Mouse (Mus musculus): Measurements from ENCODE around the gene Cd164. TPM values are rescaled to one million over a fixed set of nuclear protein-coding genes. Genes with fewer than 3 reads are reported as not detected.

The Cd164 gene
- polyA plus RNA-seq (2015; fragmentation: Nextera tagmentation; extraction: Ambion mirVana) = 169 and 185 TPM in 2 replicates

GRCm38 (mm10) chr10:41518981-41519618 lies at the start of gene Cd164:
Gene Cd164, plus strand, starts transcription at chr10:41519414.
- H3K4me3 ChIP-seq (ENCODE audit: low read length) = peak within 1 kb of the TSS; percentile 97
- H3K4me1 ChIP-seq (replicated peaks; ENCODE audit: control insufficient read depth, insufficient read depth, low read length) = peaks cover 24% of the 10 kb centered on the region
- H3K36me3 ChIP-seq (ENCODE audit: control insufficient read depth, insufficient read depth, low read length) = no peaks in the 10 kb centered on the region
- H3K9me3 ChIP-seq (ENCODE audit: control insufficient read depth, low read length) = no peaks in the 10 kb centered on the region
- H3K4me2 ChIP-seq (ENCODE audit: low read depth, low read length) = peak within 1 kb of the TSS; percentile 90
- no peaks in the 10 kb centered on the region for H3K27me3 ChIP-seq (ENCODE audit: control insufficient read depth, insufficient read depth, low read depth, low read length)
- peak; percentile 94 for ATAC-seq (ENCODE audit: low read depth)
- peak within 1 kb of the TSS; percentile 97 for H3K9ac ChIP-seq (ENCODE audit: low read length)
- peak within 1 kb of the TSS; percentile 97 for H3K27ac ChIP-seq (ENCODE audit: low read length)
- WGBS = under 1% methylated on average over 58 of the region's 69 CpGs

- no peak for ATAC-seq (ENCODE audit: low read depth)
- H3K27me3 ChIP-seq (ENCODE audit: control insufficient read depth, insufficient read depth, low read depth, low read length) = no peaks in the 10 kb centered on the region
- H3K4me3 ChIP-seq (ENCODE audit: low read length) = no peak overlapping the region
- H3K36me3 ChIP-seq (ENCODE audit: control insufficient read depth, insufficient read depth, low read length) = peaks cover 9% of the 10 kb centered on the region; the same call in 1 of the 2 replicates
- H3K9ac ChIP-seq (ENCODE audit: low read length) = no peak overlapping the region
- peaks cover 17% of the 10 kb centered on the region for H3K4me1 ChIP-seq (replicated peaks; ENCODE audit: control insufficient read depth, insufficient read depth, low read length)
- H3K9me3 ChIP-seq (ENCODE audit: control insufficient read depth, low read length) = no peaks in the 10 kb centered on the region
- no peak overlapping the region for H3K4me2 ChIP-seq (ENCODE audit: low read depth, low read length)
- H3K27ac ChIP-seq (ENCODE audit: low read length) = no peak overlapping the region
- WGBS = 74% methylated on average over 3 of the region's 3 CpGs
Observed at GRCm38 (mm10) chr10:41470693-41471092, 48.5 kb upstream of the Cd164 start.

- no peaks in the 10 kb centered on the region for H3K27me3 ChIP-seq (ENCODE audit: control insufficient read depth, insufficient read depth, low read depth, low read length)
- peaks cover 24% of the 10 kb centered on the region for H3K4me1 ChIP-seq (replicated peaks; ENCODE audit: control insufficient read depth, insufficient read depth, low read length)
- H3K4me2 ChIP-seq (ENCODE audit: low read depth, low read length) = no peak overlapping the region
- no peak for ATAC-seq (ENCODE audit: low read depth)
- 0 out of 2 replicates have a peak overlapping the region, but pooled peaks have one; percentile 16 for H3K27ac ChIP-seq (ENCODE audit: low read length)
- no peak overlapping the region for H3K9ac ChIP-seq (ENCODE audit: low read length)
- H3K9me3 ChIP-seq (ENCODE audit: control insufficient read depth, low read length) = no peaks in the 10 kb centered on the region
- no peaks in the 10 kb centered on the region for H3K36me3 ChIP-seq (ENCODE audit: control insufficient read depth, insufficient read depth, low read length)
- H3K4me3 ChIP-seq (ENCODE audit: low read length) = no peak overlapping the region
Observed at GRCm38 (mm10) chr10:41472534-41472933, 46.7 kb upstream of the Cd164 start.

- no peak for ATAC-seq (ENCODE audit: low read depth)
- 65% methylated on average over 5 of the region's 5 CpGs for WGBS
- peaks cover 27% of the 10 kb centered on the region for H3K4me1 ChIP-seq (replicated peaks; ENCODE audit: control insufficient read depth, insufficient read depth, low read length)
- H3K27ac ChIP-seq (ENCODE audit: low read length) = peak overlapping the region; percentile 16; the same call in 1 of the 2 replicates
- no peaks in the 10 kb centered on the region for H3K27me3 ChIP-seq (ENCODE audit: control insufficient read depth, insufficient read depth, low read depth, low read length)
- no peaks in the 10 kb centered on the region for H3K9me3 ChIP-seq (ENCODE audit: control insufficient read depth, low read length)
- no peaks in the 10 kb centered on the region for H3K36me3 ChIP-seq (ENCODE audit: control insufficient read depth, insufficient read depth, low read length)
- no peak overlapping the region for H3K9ac ChIP-seq (ENCODE audit: low read length)
- no peak overlapping the region for H3K4me2 ChIP-seq (ENCODE audit: low read depth, low read length)
- no peak overlapping the region for H3K4me3 ChIP-seq (ENCODE audit: low read length)
Observed at GRCm38 (mm10) chr10:41472962-41473481, 46.2 kb upstream of the Cd164 start.

GRCm38 (mm10) chr10:41473782-41474468 lies 45.3 kb upstream of the Cd164 start:
- H3K9me3 ChIP-seq (ENCODE audit: control insufficient read depth, low read length) = no peaks in the 10 kb centered on the region
- no peaks in the 10 kb centered on the region for H3K27me3 ChIP-seq (ENCODE audit: control insufficient read depth, insufficient read depth, low read depth, low read length)
- H3K9ac ChIP-seq (ENCODE audit: low read length) = no peak overlapping the region
- 52% methylated on average over 6 of the region's 6 CpGs for WGBS
- ATAC-seq (ENCODE audit: low read depth) = no peak
- H3K27ac ChIP-seq (ENCODE audit: low read length) = peak overlapping the region; percentile 57; the same call in 1 of the 2 replicates
- H3K4me2 ChIP-seq (ENCODE audit: low read depth, low read length) = no peak overlapping the region
- peaks cover 6% of the 10 kb centered on the region; the same call in 1 of the 2 replicates for H3K36me3 ChIP-seq (ENCODE audit: control insufficient read depth, insufficient read depth, low read length)
- no peak overlapping the region for H3K4me3 ChIP-seq (ENCODE audit: low read length)
- peaks cover 33% of the 10 kb centered on the region for H3K4me1 ChIP-seq (replicated peaks; ENCODE audit: control insufficient read depth, insufficient read depth, low read length)

GRCm38 (mm10) chr10:41474981-41475391 lies 44.2 kb upstream of the Cd164 start:
- WGBS = 36% methylated on average over 1 of the region's 1 CpGs
- no peak for ATAC-seq (ENCODE audit: low read depth)
- Histone ChIP-seq H3K9me3 (ENCODE audit: control insufficient read depth, low read length) (no peaks in the 10 kb centered on the region), H3K9ac (ENCODE audit: low read length) (no peak overlapping the region), H3K4me3 (ENCODE audit: low read length) (no peak overlapping the region), H3K27me3 (ENCODE audit: control insufficient read depth, insufficient read depth, low read depth, low read length) (no peaks in the 10 kb centered on the region), H3K36me3 (ENCODE audit: control insufficient read depth, insufficient read depth, low read length) (peaks cover 10% of the 10 kb centered on the region; the same call in 1 of the 2 replicates), H3K4me2 (ENCODE audit: low read depth, low read length) (no peak overlapping the region; the same call in 1 of the 2 replicates), H3K27ac (ENCODE audit: low read length) (peak overlapping the region; percentile 45), H3K4me1 (replicated peaks; ENCODE audit: control insufficient read depth, insufficient read depth, low read length) (peaks cover 33% of the 10 kb centered on the region)

- Histone ChIP-seq H3K36me3 (ENCODE audit: control insufficient read depth, insufficient read depth, low read length) (peaks cover 10% of the 10 kb centered on the region; the same call in 1 of the 2 replicates), H3K9ac (ENCODE audit: low read length) (peak within 1 kb of the TSS; percentile 76), H3K4me2 (ENCODE audit: low read depth, low read length) (peak within 1 kb of the TSS; percentile 76), H3K9me3 (ENCODE audit: control insufficient read depth, low read length) (no peaks in the 10 kb centered on the region), H3K4me3 (ENCODE audit: low read length) (peak within 1 kb of the TSS; percentile 66), H3K4me1 (replicated peaks; ENCODE audit: control insufficient read depth, insufficient read depth, low read length) (peaks cover 33% of the 10 kb centered on the region), H3K27ac (ENCODE audit: low read length) (peak within 1 kb of the TSS; percentile 92), H3K27me3 (ENCODE audit: control insufficient read depth, insufficient read depth, low read depth, low read length) (no peaks in the 10 kb centered on the region)
- WGBS = 0% methylated on average over 35 of the region's 35 CpGs
- peak; percentile 78 for ATAC-seq (ENCODE audit: low read depth)
Observed at GRCm38 (mm10) chr10:41476171-41477017, 42.8 kb upstream of the Cd164 start, which contains the start of gene Mical1. Gene Mical1, plus strand, starts transcription at chr10:41476314.

GRCm38 (mm10) chr10:41477018-41477277 lies 42.3 kb upstream of the Cd164 start:
- WGBS = 0% methylated on average over 9 of the region's 9 CpGs
- peaks cover 33% of the 10 kb centered on the region for H3K4me1 ChIP-seq (replicated peaks; ENCODE audit: control insufficient read depth, insufficient read depth, low read length)
- H3K27me3 ChIP-seq (ENCODE audit: control insufficient read depth, insufficient read depth, low read depth, low read length) = no peaks in the 10 kb centered on the region
- peak overlapping the region; percentile 66 for H3K4me3 ChIP-seq (ENCODE audit: low read length)
- peak overlapping the region; percentile 92 for H3K27ac ChIP-seq (ENCODE audit: low read length)
- peak overlapping the region; percentile 76 for H3K4me2 ChIP-seq (ENCODE audit: low read depth, low read length)
- no peaks in the 10 kb centered on the region for H3K9me3 ChIP-seq (ENCODE audit: control insufficient read depth, low read length)
- peak overlapping the region; percentile 76 for H3K9ac ChIP-seq (ENCODE audit: low read length)
- ATAC-seq (ENCODE audit: low read depth) = peak; percentile 21; the same call in 1 of the 2 replicates
- peaks cover 10% of the 10 kb centered on the region; the same call in 1 of the 2 replicates for H3K36me3 ChIP-seq (ENCODE audit: control insufficient read depth, insufficient read depth, low read length)
